Mouse (Mus musculus) liver, embryonic 12.5 days (tissue): ENCODE data around the gene Emc4. TPM values are rescaled to one million over a fixed set of nuclear protein-coding genes. Genes with fewer than 3 reads are reported as not detected.

Experiments used
- ATAC-seq: fragments of 200-750 bp; cut with Nextera tagmentation; 2 replicates; pipeline ENCODE4 v1.8.0; 2017; ENCODE audit warnings: moderate number of reproducible peaks, mild to moderate bottlenecking, moderate library complexity
- H3K27ac ChIP-seq: fragments of 300-500 bp; sonication (generic); 2 replicates; pipeline ENCODE4 v1.5.1; 2016; ENCODE audit warnings: mild to moderate bottlenecking
- H3K27me3 ChIP-seq: fragments of 300-500 bp; sonication (generic); replicated peaks from 2 replicates; pipeline ENCODE4 v1.6.1; 2016; ENCODE audit warnings: mild to moderate bottlenecking, moderate library complexity
- H3K36me3 ChIP-seq: fragments of 300-500 bp; sonication (generic); 2 replicates; pipeline ENCODE4 v1.6.1; 2016; ENCODE audit warnings: mild to moderate bottlenecking, moderate library complexity
- H3K4me1 ChIP-seq: fragments of 300-500 bp; sonication (generic); 2 replicates; pipeline ENCODE4 v1.6.1; 2016
- H3K4me2 ChIP-seq: fragments of 300-500 bp; sonication (generic); 2 replicates; pipeline ENCODE4 v1.6.1; 2016; ENCODE audit warnings: mild to moderate bottlenecking, moderate library complexity
- H3K4me3 ChIP-seq: fragments of 300-500 bp; sonication (generic); 2 replicates; pipeline ENCODE4 v1.5.1; 2016; ENCODE audit warnings: mild to moderate bottlenecking, moderate library complexity
- H3K9ac ChIP-seq: fragments of 300-500 bp; sonication (generic); 2 replicates; pipeline ENCODE4 v1.6.1; 2016; ENCODE audit warnings: mild to moderate bottlenecking, moderate library complexity
- H3K9me3 ChIP-seq: fragments of 300-500 bp; sonication (generic); replicated peaks from 2 replicates; pipeline ENCODE4 v1.6.1; 2016; ENCODE audit warnings: mild to moderate bottlenecking, moderate library complexity
- WGBS: fragments of 180-500 bp; shearing (Covaris S2); methylation state at CpG from one replicate; pipeline ENCODE4 v1.1.7; 2016; ENCODE audit not compliant: insufficient replicate concordance; 5-methylcytosine and 5-hydroxymethylcytosine counted together
- polyA plus RNA-seq: library from polyadenylated mRNA; unstranded; fragments of >200 nt; fragmentation: Nextera tagmentation; extraction: Ambion mirVana; gene quantifications from 2 replicates; pipeline ENCODE4 v1.2.1, GENCODE M21; 2016

Emc4 gene
- polyA plus RNA-seq, 1 experiment from 2014 or later: 53.4 TPM

- peak; percentile 92 for ATAC-seq
- no peaks in the 10 kb centered on the region for H3K27me3 ChIP-seq
- H3K9me3 ChIP-seq: no peaks in the 10 kb centered on the region
- H3K4me1 ChIP-seq: peaks cover 46% of the 10 kb centered on the region
- no peak overlapping the region for H3K9ac ChIP-seq
- 57% methylated on average over 11 of the region's 11 CpGs for whole genome bisulfite sequencing
- peak overlapping the region; percentile 74 for H3K27ac ChIP-seq
- peaks cover 6% of the 10 kb centered on the region for H3K36me3 ChIP-seq
- H3K4me2 ChIP-seq: peak overlapping the region; percentile 12
- no peak overlapping the region for H3K4me3 ChIP-seq
These were observed 39.6 kb downstream of the Emc4 start for GRCm38 (mm10) chr2:112328069-112328777.

GRCm38 (mm10) chr2:112318905-112319304 lies 48.9 kb downstream of the Emc4 start:
- no peak overlapping the region for H3K27ac ChIP-seq
- no peaks in the 10 kb centered on the region for H3K27me3 ChIP-seq
- no peak for ATAC-seq

GRCm38 (mm10) chr2:112318227-112318626 lies 49.6 kb downstream of the Emc4 start:
- WGBS: 83% methylated on average over 2 of the region's 2 CpGs
- no peak overlapping the region for H3K9ac ChIP-seq
- H3K36me3 ChIP-seq: no peaks in the 10 kb centered on the region
- no peaks in the 10 kb centered on the region for H3K9me3 ChIP-seq
- no peak overlapping the region for H3K27ac ChIP-seq
- no peaks in the 10 kb centered on the region; the same call in 1 of the 2 replicates for H3K4me1 ChIP-seq
- H3K27me3 ChIP-seq: no peaks in the 10 kb centered on the region
- H3K4me3 ChIP-seq: no peak overlapping the region
- H3K4me2 ChIP-seq: no peak overlapping the region
- ATAC-seq: no peak

More at GRCm38 (mm10) chr2:112318905-112319304, 48.9 kb downstream of the Emc4 start:
- Histone ChIP-seq H3K9me3 (no peaks in the 10 kb centered on the region), H3K4me3 (no peak overlapping the region), H3K36me3 (no peaks in the 10 kb centered on the region), H3K4me1 (no peaks in the 10 kb centered on the region; the same call in 1 of the 2 replicates), H3K4me2 (no peak overlapping the region), H3K9ac (no peak overlapping the region)
- 87% methylated on average over 7 of the region's 7 CpGs for WGBS

- H3K9ac ChIP-seq: no peak overlapping the region
- no peaks in the 10 kb centered on the region for H3K9me3 ChIP-seq
- H3K27me3 ChIP-seq: no peaks in the 10 kb centered on the region
- no peak overlapping the region for H3K27ac ChIP-seq
- peaks cover 4% of the 10 kb centered on the region; the same call in 1 of the 2 replicates for H3K4me1 ChIP-seq
- H3K36me3 ChIP-seq: no peaks in the 10 kb centered on the region
- H3K4me2 ChIP-seq: no peak overlapping the region
- H3K4me3 ChIP-seq: no peak overlapping the region
- ATAC-seq: no peak
- WGBS: 88% methylated on average over 7 of the region's 7 CpGs
These were observed 52.2 kb downstream of the Emc4 start for GRCm38 (mm10) chr2:112315638-112316037.

Other genes with a start within 250 kb of the Emc4 start
- gene Olfr1316, start 233.1 kb downstream of the Emc4 start, polyA plus RNA-seq: not detected in 2 replicates
- gene Olfr1317, start 227.7 kb downstream of the Emc4 start, polyA plus RNA-seq: not detected in 2 replicates
- gene Olfr1318, start 213.8 kb downstream of the Emc4 start, polyA plus RNA-seq: not detected in 2 replicates
- gene Lpcat4, start 128.6 kb downstream of the Emc4 start, polyA plus RNA-seq: 5.9 TPM in 2 replicates
- gene Nutm1, start 108.7 kb downstream of the Emc4 start, polyA plus RNA-seq: not detected in 2 replicates
- gene Nop10, start 106.1 kb downstream of the Emc4 start, polyA plus RNA-seq: 211 and 213 TPM in 2 replicates
- gene Slc12a6, start 102.2 kb downstream of the Emc4 start, polyA plus RNA-seq: 7.0 and 7.4 TPM in 2 replicates
- gene Gm21985, start 101.7 kb downstream of the Emc4 start, polyA plus RNA-seq: not detected in 2 replicates
- 25.9 and 29.1 TPM in 2 replicates for gene Katnbl1, start 11.2 kb upstream of the Emc4 start, polyA plus RNA-seq
- gene Emc7, start 87.0 kb upstream of the Emc4 start, polyA plus RNA-seq: 15.3 and 16.1 TPM in 2 replicates
- not detected in 2 replicates for gene Chrm5, start 112.7 kb upstream of the Emc4 start, polyA plus RNA-seq
- 14.2 TPM in 2 replicates for gene Aven, start 124.9 kb upstream of the Emc4 start, polyA plus RNA-seq